ENCODE assay signal across 32 mouse cellular contexts in genomic region chr16:50324292-50324691, GRCm38 (mm10).
DNase-seq lines count a peak whose midpoint lies in the region; ATAC-seq and TF ChIP-seq lines count a peak whose summit lies in the region.
"Had no signal": no experiment of that assay in that cellular context is flagged by ENCODE, and none has a peak within 500 bp of the region (broad histone marks: within the 10 kb centered on the region; RNA-seq: fewer than 3 reads in every experiment).

No protein-coding gene starts in this region.

- H3K9me3 ChIP-seq in heart, embryonic 14.5 days (ENCODE audit: control insufficient read depth, low read length) = no peaks in the 10 kb centered on the region
- no peaks in the 10 kb centered on the region for H3K9me3 ChIP-seq in megakaryocyte, embryonic 14.5 days
- H3K9me3 ChIP-seq in stomach, postnatal 0 days (ENCODE audit: control insufficient read depth, low read length) = no peaks in the 10 kb centered on the region
- H3K9me3 ChIP-seq: midbrain, embryonic 10.5 days; midbrain, embryonic 15.5 days; neural tube, embryonic 15.5 days had no signal

- DNase-seq in heart, adult 18-20 months = no peak
- DNase-seq in R1 (ENCODE audit: low read depth, low spot score) = peak; percentile 65
- DNase-seq in stomach, postnatal 0 days (ENCODE audit: low spot score) = no peak
- no peak for DNase-seq in left cerebral cortex, postnatal 14 days (ENCODE audit: low spot score in 2 of 2)
- no peak for DNase-seq in urinary bladder, postnatal 14 days (ENCODE audit: low spot score)
- DNase-seq: adrenal gland, adult 2 months; cerebellum, adult 8-10 months; cerebellum, postnatal 36 days; gastrocnemius, postnatal 25 days; heart, adult 11 months; heart, postnatal 4 days; kidney, adult 11 months; kidney, postnatal 25 days; liver; lung, adult 2 months; right cerebral cortex, adult 18-20 months; spleen, adult 18-20 months; thymus, adult 18-20 months; thymus, postnatal 25 days had no signal

- intact Hi-C loops in left cerebral cortex, postnatal 14 days (cut with DNase I) = no loop called here

- WGBS in heart, embryonic 14.5 days = 78% methylated on average over 6 of the region's 6 CpGs
- 90% methylated on average over 6 of the region's 6 CpGs for WGBS in stomach, postnatal 0 days

- no peak overlapping the region for H3K4me3 ChIP-seq in heart, embryonic 14.5 days (ENCODE audit: control insufficient read depth in 1 of 2, insufficient read depth in 1 of 2, low read depth in 1 of 2, low read length in 2 of 2)
- peak overlapping the region; percentile 14 for H3K4me3 ChIP-seq in megakaryocyte, embryonic 14.5 days (replicated peaks)
- H3K4me3 ChIP-seq in stomach, postnatal 0 days (ENCODE audit: low read depth, low read length) = no peak overlapping the region
- H3K4me3 ChIP-seq: erythroblast, embryonic 14.5 days; midbrain, embryonic 10.5 days; midbrain, embryonic 15.5 days; neural tube, embryonic 15.5 days had no signal

- no peak overlapping the region for H3K27ac ChIP-seq in heart, embryonic 14.5 days (replicated peaks in 1 of 2; ENCODE audit: control insufficient read depth in 1 of 2, insufficient read depth in 1 of 2, low read depth in 2 of 2, low read length in 2 of 2)
- no peak overlapping the region for H3K27ac ChIP-seq in stomach, postnatal 0 days (replicated peaks)
- H3K27ac ChIP-seq: hindbrain, embryonic 14.5 days; liver, embryonic 14.5 days; midbrain, embryonic 10.5 days; midbrain, embryonic 15.5 days; neural tube, embryonic 15.5 days had no signal

- H3K27me3 ChIP-seq in heart, embryonic 14.5 days (ENCODE audit: control insufficient read depth, insufficient read depth, low read length) = no peaks in the 10 kb centered on the region
- no peaks in the 10 kb centered on the region for H3K27me3 ChIP-seq in megakaryocyte, embryonic 14.5 days (replicated peaks)
- no peaks in the 10 kb centered on the region for H3K27me3 ChIP-seq in stomach, postnatal 0 days (ENCODE audit: control insufficient read depth, insufficient read depth, low read length)
- H3K27me3 ChIP-seq: midbrain, embryonic 15.5 days; neural tube, embryonic 15.5 days had no signal

- H3K4me2 ChIP-seq in heart, embryonic 14.5 days (ENCODE audit: low read length) = no peak overlapping the region
- no peak overlapping the region for H3K4me2 ChIP-seq in stomach, postnatal 0 days (replicated peaks; ENCODE audit: low read depth)
- H3K4me2 ChIP-seq: heart, embryonic 11.5 days; hindbrain, embryonic 14.5 days; midbrain, embryonic 15.5 days; neural tube, embryonic 15.5 days had no signal

- peak; percentile 21; the same call in 1 of the 2 replicates for ATAC-seq in heart, embryonic 14.5 days (ENCODE audit: insufficient number of reproducible peaks, insufficient read depth, low FRiP score, low read depth)
- ATAC-seq in megakaryocyte, adult 5-6 weeks (ENCODE audit: poor library complexity, severe bottlenecking) = no peak
- ATAC-seq in stomach, postnatal 0 days (ENCODE audit: low FRiP score, low TSS enrichment) = no peak
- ATAC-seq: activated CD4-positive, CD25-positive, alpha-beta regulatory T cell, adult 4 months; CD4-positive, CD25-positive, alpha-beta regulatory T cell, adult 4 months; inflammation-experienced regulatory T-cells, adult 6 months; midbrain, embryonic 15.5 days had no signal

- TF ChIP-seq CTCF in stomach, postnatal 0 days (IDR thresholded peaks at IDR 0.05; ENCODE audit: low read depth) = peak; percentile 21; the same call in 1 of the 2 replicates

- no peak overlapping the region for H3K9ac ChIP-seq in heart, embryonic 14.5 days (ENCODE audit: low read length)
- no peak overlapping the region for H3K9ac ChIP-seq in stomach, postnatal 0 days (ENCODE audit: low read length)
- H3K9ac ChIP-seq: hindbrain, embryonic 14.5 days; liver, embryonic 14.5 days; midbrain, embryonic 15.5 days; neural tube, embryonic 15.5 days had no signal

- no peaks in the 10 kb centered on the region for H3K4me1 ChIP-seq in heart, embryonic 14.5 days (ENCODE audit: control insufficient read depth in 2 of 2, insufficient read depth in 2 of 2, low read length in 2 of 2)
- peaks cover 10% of the 10 kb centered on the region for H3K4me1 ChIP-seq in megakaryocyte, embryonic 14.5 days
- H3K4me1 ChIP-seq in stomach, postnatal 0 days (replicated peaks; ENCODE audit: control insufficient read depth, insufficient read depth) = no peaks in the 10 kb centered on the region
- H3K4me1 ChIP-seq: midbrain, embryonic 10.5 days; midbrain, embryonic 15.5 days; neural tube, embryonic 15.5 days had no signal

- H3K36me3 ChIP-seq in heart, embryonic 14.5 days (ENCODE audit: control insufficient read depth, insufficient read depth, low read length) = no peaks in the 10 kb centered on the region
- peaks cover 6% of the 10 kb centered on the region for H3K36me3 ChIP-seq in megakaryocyte, embryonic 14.5 days (replicated peaks; ENCODE audit: low read length)
- no peaks in the 10 kb centered on the region for H3K36me3 ChIP-seq in stomach, postnatal 0 days (ENCODE audit: control insufficient read depth, insufficient read depth, low read length)
- H3K36me3 ChIP-seq: midbrain, embryonic 10.5 days; midbrain, embryonic 15.5 days; neural tube, embryonic 15.5 days had no signal

- no peak for TF ChIP-seq EP300 in stomach, postnatal 0 days (optimal IDR thresholded peaks at IDR 0.05)
